Mouse (Mus musculus) stomach, embryonic 16.5 days (tissue): ENCODE measurements around the gene Gpr171. TPM values are rescaled to one million over a fixed set of nuclear protein-coding genes. Genes with fewer than 3 reads are reported as not detected.
A peak's percentile ranks its signal among the peaks of the same experiment; 100 is the strongest.
"Not testable (repeated sequence)": the region's sequence is repeated elsewhere in the genome, so short reads cannot be mapped to it uniquely, and the experiment has no call there.

Experiments
- ATAC-seq: fragments of 200-750 bp; cut with Nextera tagmentation; 2 replicates; pipeline ENCODE4 v1.8.0; 2017; ENCODE audit warnings: moderate number of reproducible peaks, moderate TSS enrichment; ENCODE audit not compliant: insufficient read depth, low FRiP score
- H3K27ac ChIP-seq: fragments of 300-500 bp; sonication (generic); 2 replicates; pipeline ENCODE4 v1.5.1; 2014; ENCODE audit warnings: low read length
- H3K27me3 ChIP-seq: fragments of 300-500 bp; sonication (generic); 2 replicates; pipeline ENCODE4 v1.6.1; 2014; ENCODE audit warnings: low read length, control low read depth, mixed read lengths; ENCODE audit not compliant: control insufficient read depth, insufficient read depth
- H3K36me3 ChIP-seq: fragments of 300-500 bp; sonication (generic); 2 replicates; pipeline ENCODE4 v1.6.1; 2014; ENCODE audit warnings: low read length; ENCODE audit not compliant: control insufficient read depth, insufficient read depth
- H3K4me1 ChIP-seq: fragments of 300-500 bp; sonication (generic); 2 replicates; pipeline ENCODE4 v1.6.1; 2014; ENCODE audit warnings: low read length, control low read depth, mixed read lengths; ENCODE audit not compliant: control insufficient read depth, insufficient read depth
- H3K4me2 ChIP-seq: fragments of 300-500 bp; sonication (generic); 2 replicates; pipeline ENCODE4 v1.6.1; 2014; ENCODE audit warnings: low read depth, low read length, mixed read lengths
- H3K4me3 ChIP-seq: fragments of 300-500 bp; sonication (generic); replicated peaks from 2 replicates; pipeline ENCODE4 v1.5.1; 2014; ENCODE audit warnings: mild to moderate bottlenecking, low read length
- H3K9ac ChIP-seq: fragments of 300-500 bp; sonication (generic); 2 replicates; pipeline ENCODE4 v1.6.1; 2014; ENCODE audit warnings: low read length
- H3K9me3 ChIP-seq: fragments of 300-500 bp; sonication (generic); replicated peaks from 2 replicates; pipeline ENCODE4 v1.6.1; 2016; ENCODE audit warnings: low read length, control low read depth; ENCODE audit not compliant: control insufficient read depth
- WGBS: fragments of 180-500 bp; shearing (Covaris S2); extraction: QIAGEN DNeasy Blood & Tissue Kit; methylation state at CpG from one replicate; pipeline ENCODE4 v1.1.7; 2014; 5-methylcytosine and 5-hydroxymethylcytosine counted together
- polyA plus RNA-seq: library from polyadenylated mRNA; unstranded; fragments of >200 nt; fragmentation: Nextera tagmentation; extraction: Ambion mirVana; gene quantifications from 2 replicates; pipeline ENCODE4 v1.2.1, GENCODE M21; 2015

Gpr171 gene
- polyA plus RNA-seq, 1 experiment from 2014 or later: 1.0 TPM

GRCm38 (mm10) chr3:59121780-59122449 lies 20.3 kb upstream of the Gpr171 start:
- 58% methylated on average over 7 of the region's 7 CpGs for WGBS
- Histone ChIP-seq H3K9ac (no peak overlapping the region), H3K27ac (no peak overlapping the region), H3K9me3 (no peaks in the 10 kb centered on the region), H3K27me3 (no peaks in the 10 kb centered on the region), H3K4me2 (no peak overlapping the region), H3K4me3 (no peak overlapping the region), H3K36me3 (no peaks in the 10 kb centered on the region), H3K4me1 (peaks cover 17% of the 10 kb centered on the region)
- no peak for ATAC-seq

- Histone ChIP-seq H3K9ac (no peak overlapping the region), H3K36me3 (no peaks in the 10 kb centered on the region), H3K27me3 (no peaks in the 10 kb centered on the region), H3K4me3 (no peak overlapping the region), H3K27ac (peak overlapping the region; percentile 1; the same call in 1 of the 2 replicates), H3K4me2 (no peak overlapping the region), H3K9me3 (no peaks in the 10 kb centered on the region), H3K4me1 (peaks cover 17% of the 10 kb centered on the region)
- peak; percentile 61 for ATAC-seq
- WGBS: 27% methylated on average over 7 of the region's 7 CpGs
Observed at GRCm38 (mm10) chr3:59121067-59121730, 19.6 kb upstream of the Gpr171 start.

- no peaks in the 10 kb centered on the region for H3K9me3 ChIP-seq
- no peaks in the 10 kb centered on the region for H3K27me3 ChIP-seq
- ATAC-seq: no peak
- H3K27ac ChIP-seq: no peak overlapping the region
- H3K4me3 ChIP-seq: no peak overlapping the region
- H3K36me3 ChIP-seq: no peaks in the 10 kb centered on the region
- WGBS: 71% methylated on average over 8 of the region's 8 CpGs
- no peak overlapping the region for H3K4me2 ChIP-seq
- H3K4me1 ChIP-seq: no peaks in the 10 kb centered on the region
- no peak overlapping the region for H3K9ac ChIP-seq
Observed at GRCm38 (mm10) chr3:59113973-59114517, 12.4 kb upstream of the Gpr171 start.

GRCm38 (mm10) chr3:59113291-59113690 lies 11.7 kb upstream of the Gpr171 start:
- 89% methylated on average over 4 of the region's 4 CpGs for WGBS
- not testable (repeated sequence) for H3K9me3 ChIP-seq, H3K9ac ChIP-seq, H3K4me2 ChIP-seq, H3K27me3 ChIP-seq, H3K4me3 ChIP-seq, H3K36me3 ChIP-seq, H3K27ac ChIP-seq, H3K4me1 ChIP-seq, ATAC-seq

GRCm38 (mm10) chr3:59111944-59112343 lies 10.3 kb upstream of the Gpr171 start:
- no peak overlapping the region for H3K27ac ChIP-seq
- WGBS: 63% methylated on average over 3 of the region's 3 CpGs
- ATAC-seq: no peak

GRCm38 (mm10) chr3:59109834-59110233 lies 8.2 kb upstream of the Gpr171 start:
- WGBS: 89% methylated on average over 3 of the region's 3 CpGs
- not testable (repeated sequence) for H3K9me3 ChIP-seq, H3K27me3 ChIP-seq, H3K4me1 ChIP-seq, H3K4me2 ChIP-seq, H3K36me3 ChIP-seq, ATAC-seq, H3K9ac ChIP-seq, H3K27ac ChIP-seq, H3K4me3 ChIP-seq

More at GRCm38 (mm10) chr3:59111944-59112343, 10.3 kb upstream of the Gpr171 start:
- H3K9me3 ChIP-seq: no peaks in the 10 kb centered on the region
- no peaks in the 10 kb centered on the region for H3K4me1 ChIP-seq
- H3K27me3 ChIP-seq: no peaks in the 10 kb centered on the region
- no peak overlapping the region for H3K4me2 ChIP-seq
- no peaks in the 10 kb centered on the region for H3K36me3 ChIP-seq
- no peak overlapping the region for H3K9ac ChIP-seq
- H3K4me3 ChIP-seq: no peak overlapping the region

- Histone ChIP-seq H3K4me3 (no peak overlapping the region), H3K27ac (no peak overlapping the region), H3K9ac (no peak overlapping the region), H3K9me3 (no peaks in the 10 kb centered on the region), H3K4me1 (no peaks in the 10 kb centered on the region), H3K27me3 (no peaks in the 10 kb centered on the region), H3K4me2 (no peak overlapping the region), H3K36me3 (no peaks in the 10 kb centered on the region)
- ATAC-seq: no peak
- WGBS: 94% methylated on average over 4 of the region's 4 CpGs
Observed at GRCm38 (mm10) chr3:59107439-59107838, 5.8 kb upstream of the Gpr171 start.

- ATAC-seq: no peak
- no peak overlapping the region for H3K4me3 ChIP-seq
- no peaks in the 10 kb centered on the region for H3K27me3 ChIP-seq
- H3K36me3 ChIP-seq: no peaks in the 10 kb centered on the region
- H3K4me2 ChIP-seq: no peak overlapping the region
- no peaks in the 10 kb centered on the region for H3K9me3 ChIP-seq
- H3K9ac ChIP-seq: no peak overlapping the region
- 70% methylated on average over 4 of the region's 4 CpGs for WGBS
- no peaks in the 10 kb centered on the region for H3K4me1 ChIP-seq
- H3K27ac ChIP-seq: no peak overlapping the region
Observed at GRCm38 (mm10) chr3:59104462-59104861, 2.8 kb upstream of the Gpr171 start.

- H3K4me3 ChIP-seq: no peak overlapping the region
- H3K9ac ChIP-seq: no peak overlapping the region
- no peak for ATAC-seq
- no peak overlapping the region for H3K27ac ChIP-seq
- no peaks in the 10 kb centered on the region for H3K4me1 ChIP-seq
- 90% methylated on average over 2 of the region's 2 CpGs for WGBS
- H3K36me3 ChIP-seq: no peaks in the 10 kb centered on the region
- no peaks in the 10 kb centered on the region for H3K27me3 ChIP-seq
- no peak overlapping the region for H3K4me2 ChIP-seq
- H3K9me3 ChIP-seq: no peaks in the 10 kb centered on the region
Observed at GRCm38 (mm10) chr3:59102146-59102545, 525 bp upstream of the Gpr171 start.
